Mouse (Mus musculus) retina, adult 2 months (tissue): ENCODE results near the gene Wscd1.
"Not testable (repeated sequence)": the region's sequence is repeated elsewhere in the genome, so short reads cannot be mapped to it uniquely, and the experiment has no call there.

Source experiments
- DNase-seq: peaks from one replicate; pipeline ENCODE4 v3.0.0-alpha.2; 2012; ENCODE audit warnings: low read depth, low spot score

Gene Wscd1

GRCm38 (mm10) chr11:71769744-71770143 is 20.0 kb downstream of the Wscd1 start:
- no peak for DNase-seq

- no peak for DNase-seq
These were observed 20.8 kb downstream of the Wscd1 start for GRCm38 (mm10) chr11:71770479-71770878.

DNA sequence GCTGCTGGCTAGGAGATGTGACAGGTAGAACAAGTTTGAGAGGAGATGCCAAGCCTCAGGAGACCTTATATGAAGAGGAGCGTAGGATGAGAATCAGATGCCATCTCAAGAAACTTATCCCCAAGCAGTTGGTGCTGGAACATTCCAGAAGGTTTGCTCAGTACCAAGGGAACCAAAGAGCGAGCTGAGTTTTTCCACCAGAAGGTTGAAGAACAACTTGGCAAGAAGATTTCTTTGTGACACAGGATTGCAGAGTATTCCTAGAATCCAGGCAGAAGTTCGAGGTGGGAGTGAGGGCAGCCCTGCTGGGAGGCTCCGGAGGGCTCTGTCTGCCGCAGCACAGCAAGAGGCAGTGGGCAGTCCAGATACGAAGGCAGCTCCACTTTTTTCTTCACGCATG is 21.4 kb downstream of the Wscd1 start:
- DNase-seq = no peak

DNA sequence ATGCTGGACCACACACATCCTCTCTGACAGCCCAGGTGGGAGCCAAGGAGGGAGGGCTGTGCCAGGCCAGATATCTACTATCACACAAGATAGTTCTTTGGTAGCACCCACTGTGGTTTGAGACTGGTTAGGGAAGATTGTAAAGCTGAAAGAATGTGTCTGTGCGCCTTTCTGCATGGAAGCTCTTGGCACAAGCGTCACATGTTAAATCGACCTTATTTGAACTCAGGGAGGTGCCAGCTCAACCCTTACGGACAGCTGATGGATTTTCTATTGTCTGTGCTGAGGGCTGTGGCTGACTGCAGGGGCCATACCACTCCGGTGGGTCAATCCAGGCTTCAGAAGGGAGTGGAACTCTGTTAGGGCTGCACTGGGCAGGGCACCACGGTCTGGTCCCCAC is 22.3 kb downstream of the Wscd1 start:
- no peak for DNase-seq

- DNase-seq = no peak
These were observed 23.1 kb downstream of the Wscd1 start for GRCm38 (mm10) chr11:71772802-71773201.

DNA sequence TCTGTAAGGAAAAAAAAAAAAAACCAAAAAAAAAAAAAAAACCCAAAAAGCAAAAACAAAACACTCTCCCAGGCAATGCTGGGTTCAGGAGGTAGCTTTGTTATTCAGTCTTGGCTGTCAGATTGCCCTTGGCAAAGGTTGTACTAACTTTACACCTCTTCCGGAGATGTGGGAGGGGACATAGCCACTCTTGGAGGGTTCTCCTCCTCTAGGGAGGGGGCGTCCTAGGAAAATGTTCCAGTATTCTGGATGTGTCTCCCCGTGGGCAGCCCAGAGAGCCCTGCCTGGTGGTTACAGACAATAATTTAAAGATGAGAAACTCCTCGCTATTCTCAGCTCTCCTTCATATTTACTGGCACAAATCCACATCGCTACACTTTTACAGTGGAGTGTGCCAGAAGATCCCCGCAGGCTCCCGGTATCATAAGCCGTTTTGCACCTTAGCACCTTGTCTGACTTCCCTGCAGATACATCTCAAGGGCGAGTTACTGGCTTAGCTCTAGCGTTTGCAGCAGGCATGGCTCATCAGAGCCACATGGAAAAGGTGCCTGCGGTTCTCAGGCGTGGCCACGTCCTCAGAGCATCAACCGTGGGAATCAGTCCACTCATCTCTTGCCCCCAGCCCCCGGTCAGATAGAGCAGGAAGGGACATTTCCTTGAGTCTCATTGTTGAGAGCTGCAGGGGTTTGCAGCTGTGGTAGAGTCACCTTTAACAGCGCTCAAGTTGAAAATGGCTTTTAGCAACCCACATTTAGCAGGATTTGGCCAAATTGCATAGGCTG is 24.5 kb downstream of the Wscd1 start:
- DNase-seq = no peak

DNA sequence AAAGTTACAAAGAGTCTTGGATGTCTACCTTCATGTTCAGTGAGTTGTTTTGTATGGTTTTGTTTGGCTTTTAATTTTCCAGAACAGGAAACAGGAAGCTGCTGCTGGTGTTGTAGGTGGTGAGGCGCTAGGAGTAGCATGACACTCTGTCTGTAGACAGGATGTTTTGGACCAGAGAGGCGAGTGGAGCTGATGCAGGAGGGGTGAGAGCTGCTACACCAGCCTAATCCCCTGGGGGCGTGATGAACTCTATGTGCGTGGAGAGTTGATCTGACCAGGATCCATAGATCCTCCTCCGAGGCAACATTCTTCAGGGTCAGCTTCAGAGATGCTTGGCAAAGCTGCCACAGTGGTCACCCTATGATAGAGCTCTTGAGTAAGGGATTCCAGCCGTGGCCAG is 25.3 kb downstream of the Wscd1 start:
- no peak for DNase-seq

- no peak for DNase-seq
These were observed 29.9 kb downstream of the Wscd1 start for GRCm38 (mm10) chr11:71779642-71780041.

DNA sequence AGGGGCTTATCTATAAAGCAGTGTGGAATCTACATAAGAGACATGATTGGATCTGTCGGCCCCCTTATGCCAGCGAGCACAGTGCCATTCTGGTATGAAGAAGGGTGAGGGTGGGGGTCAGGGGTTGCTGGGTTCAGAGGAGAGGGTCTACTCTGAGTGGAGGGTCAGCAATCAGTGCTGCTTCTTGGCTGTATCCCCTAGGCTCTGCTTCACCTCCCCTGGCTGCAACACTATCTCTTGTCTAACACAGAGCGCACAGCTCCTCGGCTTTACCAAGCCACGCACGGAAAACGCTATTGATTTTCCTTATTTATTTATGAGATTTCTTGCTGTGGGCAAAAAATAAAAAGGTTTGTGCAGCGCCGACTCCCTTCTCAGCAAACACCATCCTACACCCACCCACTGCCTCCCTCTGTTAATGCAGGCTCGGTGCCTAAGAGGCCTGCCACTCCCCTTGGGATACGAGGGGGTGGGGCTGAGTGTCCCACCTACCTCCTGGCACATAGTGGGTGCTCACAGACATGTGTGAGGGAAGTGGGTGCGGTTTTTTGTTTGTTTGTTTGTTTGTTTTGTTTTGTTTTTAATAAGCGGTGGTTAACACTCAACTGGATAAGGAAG is 32.1 kb downstream of the Wscd1 start:
- no peak for DNase-seq

- DNase-seq = no peak
These were observed 35.8 kb downstream of the Wscd1 start for GRCm38 (mm10) chr11:71785499-71785898.

GRCm38 (mm10) chr11:71788209-71788608 is 38.5 kb downstream of the Wscd1 start:
- DNase-seq = no peak

GRCm38 (mm10) chr11:71790227-71790626 is 40.5 kb downstream of the Wscd1 start:
- no peak for DNase-seq

DNA sequence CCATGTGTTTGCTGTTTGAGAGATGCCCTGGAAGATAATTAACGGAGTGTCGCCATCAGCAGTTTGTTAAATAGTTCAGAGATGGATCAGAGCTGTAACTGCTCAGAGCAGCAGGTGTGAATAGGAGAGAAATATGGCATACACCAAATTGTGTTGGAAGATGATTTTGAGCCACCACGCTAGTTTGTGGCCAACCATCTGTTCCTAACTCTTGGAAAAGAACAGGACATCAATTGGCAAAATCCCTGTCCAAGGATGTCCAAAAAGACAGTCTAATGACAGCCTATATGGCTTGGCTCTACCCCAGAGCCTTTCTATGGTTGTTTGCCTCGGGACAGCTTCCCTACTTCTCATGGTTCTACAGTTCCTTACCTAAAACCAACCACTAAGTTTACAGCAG is 49.5 kb downstream of the Wscd1 start:
- DNase-seq = no peak

DNA sequence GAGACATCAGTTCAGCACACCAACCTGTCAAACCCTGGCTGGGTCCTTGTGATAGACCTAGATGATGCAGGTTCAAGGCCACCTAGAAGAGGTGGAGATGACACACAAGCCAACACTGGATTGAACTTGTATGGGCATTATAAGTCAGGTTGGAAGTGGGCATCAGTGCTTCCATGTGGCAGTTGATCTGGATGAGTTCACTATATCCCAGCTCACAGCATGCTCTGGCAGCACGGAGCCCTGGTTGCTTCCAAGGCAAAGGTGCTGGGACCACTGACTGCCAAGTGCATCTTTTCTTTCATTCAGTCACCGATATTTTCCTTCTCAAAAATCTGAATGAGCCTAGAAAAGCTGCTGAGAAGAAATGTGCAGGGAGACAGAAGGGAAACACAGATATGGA is 58.8 kb downstream of the Wscd1 start:
- no peak for DNase-seq

DNA sequence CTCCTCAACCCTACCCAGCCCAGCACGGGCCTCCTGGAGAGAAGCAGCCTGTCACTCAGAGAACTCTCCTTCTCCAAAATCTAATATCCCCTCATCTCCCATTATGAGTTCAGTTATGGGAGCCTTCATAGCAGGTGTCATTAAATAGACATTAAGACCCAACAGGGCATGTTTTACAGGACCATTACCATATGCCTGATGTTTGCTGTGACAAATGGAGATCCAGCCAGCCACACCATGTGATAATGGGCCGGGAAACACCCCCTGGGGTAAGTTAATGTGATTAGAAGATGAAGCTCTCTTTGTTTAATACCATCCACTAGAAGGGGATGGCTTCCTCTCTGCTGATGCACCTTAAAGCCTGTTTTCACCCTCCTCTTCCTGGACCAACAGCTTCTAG is 62.1 kb downstream of the Wscd1 start:
- no peak for DNase-seq

DNA sequence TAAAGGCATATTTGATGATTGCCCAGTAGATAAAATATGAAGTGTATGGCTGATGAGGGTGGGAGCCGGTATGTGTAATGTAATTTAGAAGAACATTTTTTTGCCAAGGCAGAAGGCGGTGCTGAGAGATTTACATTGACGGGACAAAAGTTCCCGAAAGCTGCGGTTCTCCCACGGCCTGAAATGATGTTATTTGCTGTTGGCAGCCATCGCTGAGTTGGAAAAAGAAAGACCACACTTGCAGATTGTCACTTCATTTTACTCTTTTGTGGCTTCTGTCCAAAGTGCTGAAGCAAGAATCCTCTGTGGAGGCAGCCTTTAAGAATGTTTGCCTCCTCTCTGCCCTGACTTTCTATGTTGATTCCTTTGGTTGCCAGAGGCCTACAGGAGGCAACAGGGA is 63.2 kb downstream of the Wscd1 start:
- no peak for DNase-seq

DNA sequence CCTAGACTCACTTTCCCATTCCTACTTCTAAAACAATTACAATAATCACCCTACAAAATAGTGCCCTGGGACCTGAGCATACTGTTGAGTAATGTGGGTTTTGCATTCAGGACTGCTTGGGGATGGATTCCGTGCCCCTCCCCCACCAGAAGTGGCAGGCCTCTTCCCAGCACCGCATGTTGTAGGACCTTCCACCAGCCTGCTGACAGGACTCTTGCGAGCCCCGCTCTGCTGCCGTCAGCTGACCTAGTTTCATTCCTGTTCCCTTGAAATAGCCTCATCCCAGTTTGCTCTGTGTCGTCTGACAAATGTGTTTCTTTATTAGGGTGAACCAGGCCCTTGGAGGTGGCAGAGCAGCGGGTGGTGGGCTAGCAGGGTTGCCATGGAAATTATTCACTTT is 64.8 kb downstream of the Wscd1 start:
- no peak for DNase-seq

DNA sequence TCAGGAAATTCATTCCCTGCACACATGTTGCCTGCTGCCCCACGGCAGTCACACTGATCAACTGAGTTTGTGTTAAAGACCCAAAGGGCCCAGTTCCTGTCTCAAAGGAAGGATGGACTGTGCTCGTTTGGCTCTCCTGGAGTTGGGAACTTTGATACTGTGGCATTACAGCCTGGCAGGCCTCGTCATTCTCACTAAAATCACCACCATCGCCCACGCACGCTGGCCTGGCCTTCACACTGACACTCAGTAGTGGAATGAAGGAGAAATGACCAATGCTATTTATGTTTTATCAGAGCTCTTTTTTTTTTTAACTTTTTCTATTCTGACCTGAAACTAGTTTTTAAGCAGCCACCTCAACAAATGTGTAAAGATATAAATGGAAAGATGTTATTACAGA is 65.6 kb downstream of the Wscd1 start:
- DNase-seq = no peak

GRCm38 (mm10) chr11:71816918-71817317 is 67.2 kb downstream of the Wscd1 start:
- no peak for DNase-seq

- DNase-seq = no peak
These were observed 67.6 kb downstream of the Wscd1 start for GRCm38 (mm10) chr11:71817341-71817740.

GRCm38 (mm10) chr11:71818111-71818510 is 68.4 kb downstream of the Wscd1 start:
- no peak for DNase-seq

DNA sequence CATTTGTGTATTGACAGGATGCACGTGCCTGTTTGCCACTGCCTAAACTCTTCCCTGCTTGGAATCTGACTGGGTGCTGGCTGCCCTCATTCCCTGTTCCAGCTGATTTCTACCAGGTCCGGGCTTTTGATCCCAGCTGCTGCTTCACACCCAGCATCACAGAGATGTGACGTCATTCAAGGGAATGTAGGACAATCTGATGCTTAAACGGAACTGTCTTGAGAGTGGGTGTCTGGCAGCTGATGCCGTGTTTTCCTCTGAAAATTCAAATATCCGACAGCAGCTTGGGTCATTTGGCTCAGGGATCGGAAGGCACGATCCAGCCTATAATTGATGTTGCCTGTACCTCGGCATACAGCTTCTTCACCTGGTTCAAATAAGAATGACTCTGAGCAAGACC is 70.2 kb downstream of the Wscd1 start:
- DNase-seq = no peak

DNA sequence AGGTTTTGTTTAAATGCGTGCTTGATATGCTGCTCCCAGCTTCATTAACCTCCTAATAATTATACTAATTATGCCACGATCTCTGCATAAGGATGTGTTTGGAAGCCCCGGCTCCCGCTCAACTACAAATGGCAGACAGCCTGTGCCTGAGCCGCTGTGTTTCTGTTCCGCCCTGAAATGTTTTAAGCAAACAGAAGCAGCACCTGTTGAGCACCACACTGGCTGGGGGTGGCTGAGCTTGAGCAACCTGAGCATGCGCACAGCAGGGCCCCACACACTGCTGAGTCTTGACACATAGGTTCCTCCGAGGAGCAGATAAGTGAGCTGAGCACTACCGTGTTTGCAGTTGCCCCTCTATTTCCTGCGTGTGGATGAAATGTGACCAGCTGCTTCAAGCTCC is 71.1 kb downstream of the Wscd1 start:
- no peak for DNase-seq

- DNase-seq = not testable (repeated sequence)
These were observed 71.8 kb downstream of the Wscd1 start for GRCm38 (mm10) chr11:71821526-71821925.
